Mouse (Mus musculus): ENCODE measurements around the gene Neil1. TPM values are rescaled to one million over a fixed set of nuclear protein-coding genes. Genes with fewer than 3 reads are reported as not detected.

Gene Neil1
- polyA plus RNA-seq (2012; rRNA removed) = 0.54 and 0.57 TPM in 2 replicates

DNA sequence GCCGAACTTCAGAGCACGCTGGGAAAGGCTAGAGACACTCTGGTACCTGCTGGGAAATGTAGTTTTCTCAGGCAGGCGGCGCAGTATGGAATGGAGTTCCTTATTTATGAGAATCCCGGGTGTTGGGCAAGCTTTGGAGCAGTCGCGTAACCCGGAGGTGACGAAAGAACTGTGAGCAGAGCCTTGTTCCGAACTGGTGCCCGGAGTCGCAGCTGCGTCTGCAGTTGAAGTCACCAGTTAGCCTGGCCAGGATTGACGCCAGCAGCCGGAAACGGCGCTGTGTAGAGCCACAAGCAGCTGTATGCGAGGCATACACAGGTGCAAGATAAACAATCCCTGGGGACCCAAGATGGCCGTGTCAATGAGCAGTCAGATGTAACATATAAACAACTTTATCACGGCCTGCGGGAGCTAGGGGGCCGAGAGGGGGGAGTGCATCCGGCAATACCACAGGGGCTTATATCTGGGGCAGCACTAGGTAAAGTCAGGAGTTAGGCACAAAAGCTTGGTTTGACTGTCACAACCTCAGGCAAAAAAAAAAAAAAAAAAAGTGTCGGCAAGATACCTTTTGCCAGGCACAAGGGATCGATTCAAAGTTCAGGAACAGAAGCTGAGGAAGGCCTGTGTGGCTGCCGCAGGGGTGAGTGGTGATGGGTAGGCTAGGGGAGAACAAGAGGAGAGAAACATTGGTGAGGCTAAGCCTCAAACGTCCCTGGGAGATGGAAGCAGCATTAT, at the start of gene Neil1:
Neil1 (minus strand) TSS at position 162 of the 735 bp plus-strand sequence.
- peak within 1 kb of the TSS; percentile 76 for H3K4me3 ChIP-seq (ENCODE audit: control insufficient read depth, low read depth, low read length)
- H3K4me1 ChIP-seq (ENCODE audit: control insufficient read depth, insufficient read depth, low read length) = peaks cover 3% of the 10 kb centered on the region
- no peaks in the 10 kb centered on the region for H3K36me3 ChIP-seq (ENCODE audit: control insufficient read depth, insufficient read depth, low read length)
- TF ChIP-seq CTCF (IDR thresholded peaks at IDR 0.05; ENCODE audit: control insufficient read depth, insufficient read depth, insufficient replicate concordance, low read depth, low read length) (no peak), POLR2A (IDR thresholded peaks at IDR 0.05; ENCODE audit: control insufficient read depth, low read depth, low read length) (0 out of 2 replicates have a peak, but pooled peaks have one; percentile 42)
- H3K27ac ChIP-seq (ENCODE audit: control insufficient read depth, insufficient read depth, low read depth, low read length) = peak within 1 kb of the TSS; percentile 63
- no peaks in the 10 kb centered on the region for H3K27me3 ChIP-seq (ENCODE audit: control insufficient read depth, insufficient read depth, low read length)

GRCm38 (mm10) chr9:57197414-57197813, 49.3 kb upstream of the Neil1 start:
- no peak overlapping the region for H3K4me3 ChIP-seq (ENCODE audit: control insufficient read depth, low read depth, low read length)
- H3K27ac ChIP-seq (ENCODE audit: control insufficient read depth, insufficient read depth, low read depth, low read length) = no peak overlapping the region
- H3K4me1 ChIP-seq (ENCODE audit: control insufficient read depth, insufficient read depth, low read length) = no peaks in the 10 kb centered on the region
- no peak for TF ChIP-seq POLR2A (IDR thresholded peaks at IDR 0.05; ENCODE audit: control insufficient read depth, low read depth, low read length)
- TF ChIP-seq CTCF (IDR thresholded peaks at IDR 0.05; ENCODE audit: control insufficient read depth, insufficient read depth, insufficient replicate concordance, low read depth, low read length) = no peak
- no peaks in the 10 kb centered on the region for H3K27me3 ChIP-seq (ENCODE audit: control insufficient read depth, insufficient read depth, low read length)
- no peaks in the 10 kb centered on the region for H3K36me3 ChIP-seq (ENCODE audit: control insufficient read depth, insufficient read depth, low read length)

GRCm38 (mm10) chr9:57196708-57197107, 48.6 kb upstream of the Neil1 start:
- Histone ChIP-seq H3K4me1 (ENCODE audit: control insufficient read depth, insufficient read depth, low read length) (no peaks in the 10 kb centered on the region), H3K27me3 (ENCODE audit: control insufficient read depth, insufficient read depth, low read length) (no peaks in the 10 kb centered on the region), H3K4me3 (ENCODE audit: control insufficient read depth, low read depth, low read length) (no peak overlapping the region), H3K36me3 (ENCODE audit: control insufficient read depth, insufficient read depth, low read length) (no peaks in the 10 kb centered on the region), H3K27ac (ENCODE audit: control insufficient read depth, insufficient read depth, low read depth, low read length) (no peak overlapping the region)
- TF ChIP-seq CTCF (IDR thresholded peaks at IDR 0.05; ENCODE audit: control insufficient read depth, insufficient read depth, insufficient replicate concordance, low read depth, low read length) (no peak), POLR2A (IDR thresholded peaks at IDR 0.05; ENCODE audit: control insufficient read depth, low read depth, low read length) (no peak)

DNA sequence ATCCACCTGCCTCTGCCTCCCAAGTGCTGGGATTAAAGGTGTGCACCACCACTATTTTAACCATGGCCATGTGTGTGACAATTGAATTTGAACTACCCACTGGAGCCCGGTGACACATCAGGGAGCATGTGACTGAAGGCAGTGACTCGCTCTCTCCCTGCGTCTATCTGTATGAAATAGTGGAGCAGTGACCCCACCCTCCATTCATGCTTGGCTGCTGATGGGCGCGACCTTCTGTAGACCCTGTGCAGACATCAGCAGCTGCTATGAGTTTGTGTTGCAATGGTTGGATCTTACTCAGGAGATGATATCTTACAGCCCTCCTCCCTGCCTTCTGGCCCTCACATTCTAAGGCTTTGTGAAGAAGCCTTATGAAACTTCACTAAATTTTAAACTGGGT, 20.3 kb upstream of the Neil1 start:
- TF ChIP-seq POLR2A (IDR thresholded peaks at IDR 0.05; ENCODE audit: control insufficient read depth, low read depth, low read length) (no peak), CTCF (IDR thresholded peaks at IDR 0.05; ENCODE audit: control insufficient read depth, insufficient read depth, insufficient replicate concordance, low read depth, low read length) (no peak)
- no peaks in the 10 kb centered on the region for H3K27me3 ChIP-seq (ENCODE audit: control insufficient read depth, insufficient read depth, low read length)

DNA sequence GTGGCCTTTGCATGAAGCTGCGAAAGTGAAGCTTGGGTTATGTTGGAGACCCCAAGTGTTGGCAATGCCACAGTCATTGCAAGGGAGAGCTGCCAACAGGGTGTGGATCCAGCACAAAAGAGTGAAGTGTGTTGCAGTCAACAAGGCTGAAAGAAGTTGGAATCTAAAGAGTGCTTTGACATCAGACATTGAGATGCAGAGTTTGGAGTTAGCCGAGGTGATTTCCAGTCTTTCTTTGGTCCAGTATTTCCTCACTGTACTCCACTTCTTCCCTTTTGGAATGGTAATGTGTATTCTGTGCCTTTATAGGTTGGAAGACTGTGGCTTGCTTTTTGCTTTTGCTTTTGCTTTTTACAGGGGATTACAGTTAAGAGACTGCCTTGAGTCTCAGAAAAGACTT, 18.1 kb upstream of the Neil1 start:
- TF ChIP-seq POLR2A (IDR thresholded peaks at IDR 0.05; ENCODE audit: control insufficient read depth, low read depth, low read length) = no peak
- TF ChIP-seq CTCF (IDR thresholded peaks at IDR 0.05; ENCODE audit: control insufficient read depth, insufficient read depth, insufficient replicate concordance, low read depth, low read length) = no peak
- Histone ChIP-seq H3K27me3 (ENCODE audit: control insufficient read depth, insufficient read depth, low read length) (no peaks in the 10 kb centered on the region), H3K27ac (ENCODE audit: control insufficient read depth, insufficient read depth, low read depth, low read length) (no peak overlapping the region)

More for the DNA sequence above, 20.3 kb upstream of the Neil1 start:
- H3K4me1 ChIP-seq (ENCODE audit: control insufficient read depth, insufficient read depth, low read length) = no peaks in the 10 kb centered on the region
- H3K27ac ChIP-seq (ENCODE audit: control insufficient read depth, insufficient read depth, low read depth, low read length) = no peak overlapping the region
- H3K4me3 ChIP-seq (ENCODE audit: control insufficient read depth, low read depth, low read length) = no peak overlapping the region
- no peaks in the 10 kb centered on the region for H3K36me3 ChIP-seq (ENCODE audit: control insufficient read depth, insufficient read depth, low read length)

DNA sequence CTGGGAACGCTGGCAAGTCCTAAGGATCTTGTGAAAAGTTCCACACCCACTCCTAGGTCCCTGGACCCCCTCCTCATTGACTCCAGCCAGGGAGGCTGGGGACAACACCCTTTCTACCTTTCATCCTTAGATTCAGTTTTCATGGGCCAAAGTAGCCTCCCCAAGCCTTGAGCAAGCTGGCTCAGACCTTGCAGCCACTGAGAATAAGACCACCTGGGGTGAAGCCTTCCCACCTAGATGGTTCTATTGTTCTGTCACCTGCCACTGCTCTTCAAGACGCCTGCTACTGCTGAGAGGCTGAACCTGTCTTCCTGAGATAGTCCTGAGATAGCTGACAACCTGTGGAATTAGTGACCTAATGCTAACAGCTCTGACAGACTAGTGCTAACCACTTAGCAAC, 15.0 kb upstream of the Neil1 start:
- Histone ChIP-seq H3K36me3 (ENCODE audit: control insufficient read depth, insufficient read depth, low read length) (no peaks in the 10 kb centered on the region), H3K27me3 (ENCODE audit: control insufficient read depth, insufficient read depth, low read length) (no peaks in the 10 kb centered on the region), H3K4me3 (ENCODE audit: control insufficient read depth, low read depth, low read length) (no peak overlapping the region), H3K4me1 (ENCODE audit: control insufficient read depth, insufficient read depth, low read length) (peaks cover under 1% of the 10 kb centered on the region; the same call in 1 of the 2 replicates), H3K27ac (ENCODE audit: control insufficient read depth, insufficient read depth, low read depth, low read length) (no peak overlapping the region)
- TF ChIP-seq POLR2A (IDR thresholded peaks at IDR 0.05; ENCODE audit: control insufficient read depth, low read depth, low read length) (no peak), CTCF (IDR thresholded peaks at IDR 0.05; ENCODE audit: control insufficient read depth, insufficient read depth, insufficient replicate concordance, low read depth, low read length) (no peak)

More for the DNA sequence above, 18.1 kb upstream of the Neil1 start:
- Histone ChIP-seq H3K4me3 (ENCODE audit: control insufficient read depth, low read depth, low read length) (no peak overlapping the region), H3K36me3 (ENCODE audit: control insufficient read depth, insufficient read depth, low read length) (no peaks in the 10 kb centered on the region), H3K4me1 (ENCODE audit: control insufficient read depth, insufficient read depth, low read length) (no peaks in the 10 kb centered on the region)

DNA sequence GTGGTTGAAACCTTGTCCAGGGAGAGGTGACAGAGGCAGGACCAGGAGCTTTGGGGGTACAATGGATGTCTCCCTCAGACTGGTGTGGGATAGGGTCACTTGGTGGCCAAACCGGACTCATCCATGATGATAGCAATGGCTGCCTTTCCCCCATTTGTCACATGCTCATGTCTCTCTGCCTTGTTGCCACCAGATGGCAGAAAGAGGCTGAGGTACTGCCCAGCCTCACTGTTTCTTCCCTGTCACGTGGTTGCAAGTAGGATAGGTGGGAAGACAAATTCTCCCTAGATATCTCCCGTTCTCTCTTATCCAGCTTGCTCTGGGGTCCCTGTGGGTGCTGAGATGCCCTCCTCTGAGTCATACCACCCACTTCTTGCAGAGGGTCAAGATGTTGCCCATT, 14.4 kb upstream of the Neil1 start:
- H3K27ac ChIP-seq (ENCODE audit: control insufficient read depth, insufficient read depth, low read depth, low read length) = no peak overlapping the region
- H3K4me3 ChIP-seq (ENCODE audit: control insufficient read depth, low read depth, low read length) = no peak overlapping the region
- TF ChIP-seq CTCF (IDR thresholded peaks at IDR 0.05; ENCODE audit: control insufficient read depth, insufficient read depth, insufficient replicate concordance, low read depth, low read length) (peak; percentile 43; the same call in 1 of the 2 replicates), POLR2A (IDR thresholded peaks at IDR 0.05; ENCODE audit: control insufficient read depth, low read depth, low read length) (no peak)
- no peaks in the 10 kb centered on the region for H3K36me3 ChIP-seq (ENCODE audit: control insufficient read depth, insufficient read depth, low read length)
- peaks cover 6% of the 10 kb centered on the region for H3K4me1 ChIP-seq (ENCODE audit: control insufficient read depth, insufficient read depth, low read length)
- no peaks in the 10 kb centered on the region for H3K27me3 ChIP-seq (ENCODE audit: control insufficient read depth, insufficient read depth, low read length)
